Mouse (Mus musculus): Measurements from ENCODE around the gene Mdn1.

- TF ChIP-seq TCF12 (IDR thresholded peaks at IDR 0.05; ENCODE audit: insufficient read depth, poor library complexity, severe bottlenecking), result no peak
- no peak for TF ChIP-seq POLR2A (IDR thresholded peaks at IDR 0.05; ENCODE audit: insufficient read length, low read depth)
- TF ChIP-seq MAX (IDR thresholded peaks at IDR 0.05; ENCODE audit: low read depth), result no peak
- TF ChIP-seq USF1 (IDR thresholded peaks at IDR 0.05; ENCODE audit: low read depth), result no peak
- TF ChIP-seq MYOD1 (IDR thresholded peaks at IDR 0.05; ENCODE audit: control insufficient read depth in 1 of 3, insufficient read length in 2 of 3, low read depth in 2 of 3), result no peak
Measured at GRCm38 (mm10) chr4:32820676-32821075, 163.8 kb downstream of the Mdn1 start.
